Comparison of ENCODE assay signal across 9 mouse cellular contexts in the genomic region with DNA sequence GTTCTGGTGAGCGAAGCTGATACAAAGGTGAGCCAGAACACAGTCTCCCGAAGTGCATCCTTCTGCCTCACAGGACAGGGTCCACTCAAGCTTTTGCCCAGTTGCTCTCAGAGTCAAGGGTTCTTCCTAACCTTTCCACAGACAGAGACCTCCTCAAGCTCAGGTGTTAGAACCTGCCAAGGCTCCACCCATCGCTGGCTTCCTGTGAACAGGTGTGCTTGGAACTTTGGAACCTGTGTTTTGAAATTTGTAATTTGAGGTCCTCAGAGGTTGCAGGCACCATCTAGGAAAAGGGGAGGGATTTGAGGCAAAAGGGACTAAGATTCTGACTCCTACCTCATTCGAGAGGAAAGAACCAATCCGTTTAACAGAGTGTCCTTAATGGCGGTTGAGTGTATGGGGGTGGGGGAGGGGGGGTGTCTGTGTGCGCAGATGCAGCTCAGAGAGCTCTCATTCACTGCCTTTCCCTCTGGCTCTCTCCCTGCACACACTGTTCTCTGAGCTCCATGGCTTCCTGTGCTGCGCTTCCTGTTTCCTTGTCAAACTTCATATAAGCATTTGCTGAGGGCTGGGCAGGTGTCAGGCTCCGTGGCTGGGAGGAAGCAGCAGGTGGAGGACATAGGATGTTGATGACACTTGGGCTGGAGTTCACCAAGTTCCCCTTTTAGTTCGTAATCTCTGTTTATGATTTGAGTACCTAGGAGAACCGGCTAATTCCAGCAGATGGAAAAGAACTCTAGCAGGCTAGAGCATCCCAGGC.
A peak's percentile ranks its signal among the peaks of the same experiment; 100 is the strongest.
DNase-seq lines count a peak whose midpoint lies in the region; ATAC-seq and TF ChIP-seq lines count a peak whose summit lies in the region.
"Had no signal": no experiment of that assay in that cellular context is flagged by ENCODE, and none has a peak within 500 bp of the region (broad histone marks: within the 10 kb centered on the region; RNA-seq: fewer than 3 reads in every experiment).

No protein-coding gene starts in this region.

- 60% methylated on average over 11 of the region's 11 CpGs for WGBS in heart, embryonic 12.5 days
- 22% methylated on average over 11 of the region's 11 CpGs for WGBS in bone marrow, adult 2 months
- WGBS in stomach, postnatal 0 days, result 62% methylated on average over 11 of the region's 11 CpGs
- WGBS in forebrain, embryonic 10.5 days, result 89% methylated on average over 11 of the region's 11 CpGs

- H3K27me3 ChIP-seq in heart, embryonic 12.5 days (replicated peaks), result no peaks in the 10 kb centered on the region
- no peaks in the 10 kb centered on the region for H3K27me3 ChIP-seq in stomach, postnatal 0 days (ENCODE audit: control insufficient read depth, insufficient read depth, low read length)
- H3K27me3 ChIP-seq in forebrain, embryonic 10.5 days (ENCODE audit: poor library complexity, severe bottlenecking), result peaks cover 8% of the 10 kb centered on the region; the same call in 1 of the 2 replicates
- H3K27me3 ChIP-seq: midbrain, embryonic 15.5 days had no signal

- TF ChIP-seq CTCF in bone marrow, adult 2 months (IDR thresholded peaks at IDR 0.05; ENCODE audit: control insufficient read depth, insufficient read depth, low read length), result no peak
- TF ChIP-seq CTCF in stomach, postnatal 0 days (IDR thresholded peaks at IDR 0.05; ENCODE audit: low read depth), result no peak

- no peak overlapping the region for H3K9ac ChIP-seq in heart, embryonic 12.5 days
- H3K9ac ChIP-seq in stomach, postnatal 0 days (ENCODE audit: low read length), result no peak overlapping the region
- H3K9ac ChIP-seq: midbrain, embryonic 15.5 days had no signal

- no peak overlapping the region for H3K27ac ChIP-seq in heart, embryonic 12.5 days (ENCODE audit: poor library complexity, severe bottlenecking)
- peak overlapping the region; percentile 85 for H3K27ac ChIP-seq in bone marrow, adult 2 months (ENCODE audit: control insufficient read depth, insufficient read depth, low read depth, low read length, poor library complexity)
- no peak overlapping the region for H3K27ac ChIP-seq in stomach, postnatal 0 days (replicated peaks)
- H3K27ac ChIP-seq in forebrain, embryonic 10.5 days, result no peak overlapping the region
- H3K27ac ChIP-seq: midbrain, embryonic 15.5 days had no signal

- H3K36me3 ChIP-seq in heart, embryonic 12.5 days, result no peaks in the 10 kb centered on the region
- H3K36me3 ChIP-seq in stomach, postnatal 0 days (ENCODE audit: control insufficient read depth, insufficient read depth, low read length), result no peaks in the 10 kb centered on the region
- no peaks in the 10 kb centered on the region for H3K36me3 ChIP-seq in forebrain, embryonic 10.5 days (replicated peaks)
- H3K36me3 ChIP-seq: midbrain, embryonic 15.5 days had no signal

- ATAC-seq in heart, embryonic 12.5 days (ENCODE audit: insufficient number of reproducible peaks, low FRiP score), result no peak
- peak; percentile 52; the same call in 1 of the 2 replicates for ATAC-seq in stomach, postnatal 0 days (ENCODE audit: low FRiP score, low TSS enrichment)
- ATAC-seq: midbrain, embryonic 15.5 days had no signal

- no peaks in the 10 kb centered on the region for H3K9me3 ChIP-seq in heart, embryonic 12.5 days (replicated peaks)
- H3K9me3 ChIP-seq in stomach, postnatal 0 days (ENCODE audit: control insufficient read depth, low read length), result no peaks in the 10 kb centered on the region
- H3K9me3 ChIP-seq in forebrain, embryonic 10.5 days, result no peaks in the 10 kb centered on the region
- H3K9me3 ChIP-seq: midbrain, embryonic 15.5 days had no signal

- H3K4me2 ChIP-seq in heart, embryonic 12.5 days, result no peak overlapping the region
- H3K4me2 ChIP-seq in stomach, postnatal 0 days (replicated peaks; ENCODE audit: low read depth), result no peak overlapping the region
- H3K4me2 ChIP-seq: midbrain, embryonic 15.5 days had no signal

- TF ChIP-seq EP300 in stomach, postnatal 0 days (optimal IDR thresholded peaks at IDR 0.05), result no peak

- TF ChIP-seq POLR2A in bone marrow, adult 2 months (IDR thresholded peaks at IDR 0.05; ENCODE audit: borderline replicate concordance, control insufficient read depth, low read depth, low read length), result 0 out of 2 replicates have a peak, but pooled peaks have one; percentile 21

- peak; percentile 94 for DNase-seq in heart, adult 11 months
- peak; percentile 26 for DNase-seq in lung, postnatal 14 days
- DNase-seq in stomach, postnatal 0 days (ENCODE audit: low spot score), result no peak
- no peak for DNase-seq in cerebellum, postnatal 10 days
- no peak for DNase-seq in layer of hippocampus, postnatal 36 days
- no peak for DNase-seq in forebrain, embryonic 10.5 days (ENCODE audit: extremely low spot score, low spot score)

- no peak overlapping the region for H3K4me3 ChIP-seq in heart, embryonic 12.5 days
- peak overlapping the region; percentile 5 for H3K4me3 ChIP-seq in bone marrow, adult 2 months (replicated peaks; ENCODE audit: control insufficient read depth, low read depth, low read length)
- H3K4me3 ChIP-seq in stomach, postnatal 0 days (ENCODE audit: low read depth, low read length), result no peak overlapping the region
- no peak overlapping the region for H3K4me3 ChIP-seq in forebrain, embryonic 10.5 days
- H3K4me3 ChIP-seq: midbrain, embryonic 15.5 days had no signal

- peaks cover 7% of the 10 kb centered on the region; the same call in 1 of the 2 replicates for H3K4me1 ChIP-seq in heart, embryonic 12.5 days (replicated peaks)
- peaks cover 16% of the 10 kb centered on the region for H3K4me1 ChIP-seq in bone marrow, adult 2 months (ENCODE audit: control insufficient read depth, insufficient read depth, low read length)
- H3K4me1 ChIP-seq in stomach, postnatal 0 days (replicated peaks; ENCODE audit: control insufficient read depth, insufficient read depth), result peaks cover 5% of the 10 kb centered on the region
- peaks cover 38% of the 10 kb centered on the region for H3K4me1 ChIP-seq in forebrain, embryonic 10.5 days

Comparison
In these comparisons a context has a peak if more than half of its experiments do, and no peak if none do; other contexts are left out.
1. DNase-seq: peak in heart, adult 11 months (single experiment) and lung, postnatal 14 days (single experiment); none in stomach, postnatal 0 days (single experiment), cerebellum, postnatal 10 days (0 of 2), layer of hippocampus, postnatal 36 days (0 of 2) and forebrain, embryonic 10.5 days (single experiment).